Mouse (Mus musculus): ENCODE measurements around the gene Slc25a41. TPM values are rescaled to one million over a fixed set of nuclear protein-coding genes. Genes with fewer than 3 reads are reported as not detected.

Slc25a41 gene
- polyA plus RNA-seq, 1 experiment, result not detected

- Histone ChIP-seq H3K4me3 (ENCODE audit: low read depth, low read length) (no peak overlapping the region), H3K36me3 (ENCODE audit: control insufficient read depth, insufficient read depth, low read length) (no peaks in the 10 kb centered on the region), H3K27me3 (ENCODE audit: control insufficient read depth, insufficient read depth, low read length) (no peaks in the 10 kb centered on the region), H3K4me1 (ENCODE audit: control insufficient read depth, insufficient read depth, insufficient read length, low read length) (no peaks in the 10 kb centered on the region), H3K27ac (ENCODE audit: insufficient read depth, low read depth, low read length) (no peak overlapping the region)
- 89% methylated on average over 3 of the region's 3 CpGs for WGBS
- TF ChIP-seq POLR2A (IDR thresholded peaks at IDR 0.05; ENCODE audit: low read depth, low read length) (no peak), CTCF (IDR thresholded peaks at IDR 0.05; ENCODE audit: extremely low read depth, insufficient read length, insufficient replicate concordance, low read depth, low read length) (no peak)
These were observed 7.4 kb upstream of the Slc25a41 start for GRCm38 (mm10) chr17:57048816-57049215.

DNA sequence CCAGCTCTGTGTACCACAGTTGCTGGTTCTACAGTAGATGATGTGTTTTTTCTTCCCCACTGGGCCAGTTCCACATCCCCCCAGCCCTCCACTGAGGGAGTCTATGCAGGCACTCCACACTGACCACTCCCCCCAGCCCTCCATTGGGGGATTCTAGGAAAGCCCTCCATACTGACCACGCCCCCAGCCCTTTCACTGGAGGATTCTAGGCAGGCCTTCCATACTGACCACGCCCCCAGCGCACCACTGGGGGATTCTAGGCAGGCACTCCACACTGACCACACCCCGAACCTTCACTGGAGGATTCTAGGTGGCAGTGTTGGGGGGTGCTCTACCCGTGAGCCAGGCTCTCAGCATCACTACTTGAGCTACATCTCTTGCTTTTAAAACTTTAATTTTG lies 6.0 kb upstream of the Slc25a41 start:
- TF ChIP-seq POLR2A (IDR thresholded peaks at IDR 0.05; ENCODE audit: low read depth, low read length) (no peak), CTCF (IDR thresholded peaks at IDR 0.05; ENCODE audit: extremely low read depth, insufficient read length, insufficient replicate concordance, low read depth, low read length) (no peak)
- no peak overlapping the region for H3K27ac ChIP-seq (ENCODE audit: insufficient read depth, low read depth, low read length)
- no peaks in the 10 kb centered on the region for H3K27me3 ChIP-seq (ENCODE audit: control insufficient read depth, insufficient read depth, low read length)
- H3K36me3 ChIP-seq (ENCODE audit: control insufficient read depth, insufficient read depth, low read length), result no peaks in the 10 kb centered on the region
- H3K4me3 ChIP-seq (ENCODE audit: low read depth, low read length), result no peak overlapping the region
- H3K4me1 ChIP-seq (ENCODE audit: control insufficient read depth, insufficient read depth, insufficient read length, low read length), result no peaks in the 10 kb centered on the region
- 77% methylated on average over 5 of the region's 5 CpGs for WGBS

GRCm38 (mm10) chr17:57038978-57039377 lies 2.5 kb downstream of the Slc25a41 start:
- TF ChIP-seq POLR2A (IDR thresholded peaks at IDR 0.05; ENCODE audit: low read depth, low read length) (no peak), CTCF (IDR thresholded peaks at IDR 0.05; ENCODE audit: extremely low read depth, insufficient read length, insufficient replicate concordance, low read depth, low read length) (no peak)
- no peaks in the 10 kb centered on the region for H3K36me3 ChIP-seq (ENCODE audit: control insufficient read depth, insufficient read depth, low read length)
- no peaks in the 10 kb centered on the region for H3K27me3 ChIP-seq (ENCODE audit: control insufficient read depth, insufficient read depth, low read length)
- H3K4me3 ChIP-seq (ENCODE audit: low read depth, low read length), result no peak overlapping the region
- WGBS, result 44% methylated on average over 8 of the region's 8 CpGs
- H3K27ac ChIP-seq (ENCODE audit: insufficient read depth, low read depth, low read length), result no peak overlapping the region
- no peaks in the 10 kb centered on the region for H3K4me1 ChIP-seq (ENCODE audit: control insufficient read depth, insufficient read depth, insufficient read length, low read length)

GRCm38 (mm10) chr17:57032854-57033253 lies 8.6 kb downstream of the Slc25a41 start:
- TF ChIP-seq CTCF (IDR thresholded peaks at IDR 0.05; ENCODE audit: extremely low read depth, insufficient read length, insufficient replicate concordance, low read depth, low read length) (no peak), POLR2A (IDR thresholded peaks at IDR 0.05; ENCODE audit: low read depth, low read length) (no peak)
- H3K27me3 ChIP-seq (ENCODE audit: control insufficient read depth, insufficient read depth, low read length), result no peaks in the 10 kb centered on the region
- H3K4me3 ChIP-seq (ENCODE audit: low read depth, low read length), result no peak overlapping the region
- WGBS, result 93% methylated on average over 4 of the region's 4 CpGs
- peaks cover 9% of the 10 kb centered on the region for H3K4me1 ChIP-seq (ENCODE audit: control insufficient read depth, insufficient read depth, insufficient read length, low read length)
- H3K36me3 ChIP-seq (ENCODE audit: control insufficient read depth, insufficient read depth, low read length), result peaks cover 4% of the 10 kb centered on the region; the same call in 1 of the 2 replicates
- H3K27ac ChIP-seq (ENCODE audit: insufficient read depth, low read depth, low read length), result no peak overlapping the region

DNA sequence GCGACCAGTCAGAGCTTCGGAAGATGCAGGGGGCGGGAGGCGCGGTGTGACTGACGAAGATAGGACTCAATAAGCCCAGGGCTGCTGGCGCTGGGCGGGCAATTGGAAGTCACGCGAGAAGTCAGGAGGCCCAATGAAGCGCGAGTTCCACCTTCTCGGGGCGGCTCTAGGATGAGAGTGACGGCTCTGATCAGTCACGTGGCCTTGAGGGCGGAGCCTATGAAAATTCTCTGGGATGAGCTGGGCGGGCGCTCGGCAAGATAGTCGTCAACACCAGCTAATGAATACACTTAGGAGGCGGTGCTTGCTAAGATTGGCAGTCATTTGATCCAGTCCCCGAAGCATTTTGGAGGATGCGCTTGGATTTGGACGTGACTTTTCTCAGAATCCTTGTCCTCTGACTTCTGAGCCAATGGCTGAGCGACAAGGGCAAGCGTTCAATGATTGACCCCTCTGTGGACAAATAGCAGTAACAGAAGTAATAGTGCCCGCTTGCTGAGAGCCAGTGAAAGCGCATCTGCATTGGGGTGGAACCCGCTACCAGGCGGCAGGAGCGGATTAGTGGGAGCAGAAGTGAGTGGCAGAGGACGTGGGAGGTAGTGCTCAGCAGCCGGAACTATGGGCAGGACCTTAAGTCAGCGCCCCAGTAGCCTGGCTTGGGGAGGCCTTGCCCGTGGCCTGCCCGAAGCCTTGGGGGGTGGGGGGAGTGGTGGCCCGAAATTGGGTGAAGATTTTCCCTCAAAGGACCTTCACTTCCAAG lies 9.6 kb downstream of the Slc25a41 start:
- Histone ChIP-seq H3K27me3 (ENCODE audit: control insufficient read depth, insufficient read depth, low read length) (no peaks in the 10 kb centered on the region), H3K36me3 (ENCODE audit: control insufficient read depth, insufficient read depth, low read length) (peaks cover 9% of the 10 kb centered on the region), H3K4me3 (ENCODE audit: low read depth, low read length) (peak overlapping the region; percentile 59), H3K27ac (ENCODE audit: insufficient read depth, low read depth, low read length) (peak overlapping the region; percentile 60), H3K4me1 (ENCODE audit: control insufficient read depth, insufficient read depth, insufficient read length, low read length) (peaks cover 9% of the 10 kb centered on the region)
- TF ChIP-seq POLR2A (IDR thresholded peaks at IDR 0.05; ENCODE audit: low read depth, low read length), result peak; percentile 89
- no peak for TF ChIP-seq CTCF (IDR thresholded peaks at IDR 0.05; ENCODE audit: extremely low read depth, insufficient read length, insufficient replicate concordance, low read depth, low read length)
- under 1% methylated on average over 38 of the region's 38 CpGs for WGBS

DNA sequence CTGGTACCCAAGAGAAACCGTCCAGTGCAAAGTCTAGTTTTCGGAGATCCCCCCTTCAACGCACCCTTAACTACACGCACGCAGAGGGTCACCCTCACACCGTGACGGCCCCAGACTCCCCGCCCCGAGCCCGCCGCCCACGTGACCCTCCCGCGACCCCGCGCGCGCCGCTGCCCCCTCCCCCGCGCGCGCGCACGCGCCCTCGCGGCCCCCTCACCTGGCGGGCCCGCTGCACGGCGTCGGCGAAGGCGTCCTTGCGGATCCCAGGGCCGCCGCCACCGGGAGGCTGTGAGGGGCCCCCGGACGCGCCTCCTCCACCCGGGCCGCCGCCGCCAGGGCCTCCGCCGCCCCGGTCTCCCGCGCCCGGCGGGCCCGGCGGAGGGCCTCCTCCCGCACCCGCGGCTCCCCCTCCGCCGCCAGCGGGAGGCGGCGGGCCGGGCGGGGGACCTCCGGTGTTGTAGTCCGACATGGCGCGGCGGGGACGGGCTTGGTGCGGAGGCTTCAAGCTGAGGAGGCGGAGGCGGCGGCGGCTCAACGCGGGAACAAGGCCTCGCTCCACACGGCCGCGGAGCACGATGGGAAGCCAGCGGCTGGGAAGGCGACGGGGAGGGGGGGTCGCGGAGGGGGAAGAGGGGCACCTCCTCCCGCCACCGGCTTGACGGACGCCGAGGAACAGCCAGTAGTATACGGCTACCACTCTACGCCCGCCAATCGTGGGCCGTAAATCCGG lies 10.4 kb downstream of the Slc25a41 start, which contains the start of gene Khsrp:
Gene Khsrp, minus strand, starts transcription at position 592 of the 730 bp plus-strand sequence.
- WGBS, result 1% methylated on average over 93 of the region's 99 CpGs
- Histone ChIP-seq H3K4me1 (ENCODE audit: control insufficient read depth, insufficient read depth, insufficient read length, low read length) (peaks cover 9% of the 10 kb centered on the region), H3K36me3 (ENCODE audit: control insufficient read depth, insufficient read depth, low read length) (peaks cover 16% of the 10 kb centered on the region), H3K27me3 (ENCODE audit: control insufficient read depth, insufficient read depth, low read length) (no peaks in the 10 kb centered on the region), H3K4me3 (ENCODE audit: low read depth, low read length) (peak within 1 kb of the TSS; percentile 70), H3K27ac (ENCODE audit: insufficient read depth, low read depth, low read length) (peak within 1 kb of the TSS; percentile 60)
- TF ChIP-seq POLR2A (IDR thresholded peaks at IDR 0.05; ENCODE audit: low read depth, low read length) (peak; percentile 46), CTCF (IDR thresholded peaks at IDR 0.05; ENCODE audit: extremely low read depth, insufficient read length, insufficient replicate concordance, low read depth, low read length) (no peak)

DNA sequence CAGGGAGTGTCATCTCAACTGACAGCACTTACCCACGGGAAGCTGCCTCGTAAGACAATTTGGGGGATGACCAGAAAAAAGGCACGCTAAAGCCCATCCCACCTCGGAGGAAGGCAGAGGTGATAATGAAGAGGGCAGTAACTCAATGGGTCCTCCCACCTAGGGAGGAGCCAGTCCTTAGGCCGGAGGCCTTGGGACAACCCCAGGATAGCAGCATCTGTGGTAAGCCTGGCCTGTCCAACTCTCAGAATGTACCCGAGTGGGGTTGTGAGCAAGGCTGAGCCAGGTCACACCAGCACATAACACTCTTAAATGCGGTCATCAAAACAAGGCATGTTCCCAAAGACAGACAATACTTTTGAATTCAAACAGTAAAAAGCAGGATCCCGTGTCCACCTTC lies 11.8 kb downstream of the Slc25a41 start:
- no peak overlapping the region for H3K27ac ChIP-seq (ENCODE audit: insufficient read depth, low read depth, low read length)
- H3K4me1 ChIP-seq (ENCODE audit: control insufficient read depth, insufficient read depth, insufficient read length, low read length), result peaks cover 9% of the 10 kb centered on the region
- WGBS, result 15% methylated on average over 8 of the region's 8 CpGs
- no peaks in the 10 kb centered on the region for H3K27me3 ChIP-seq (ENCODE audit: control insufficient read depth, insufficient read depth, low read length)
- H3K36me3 ChIP-seq (ENCODE audit: control insufficient read depth, insufficient read depth, low read length), result peaks cover 29% of the 10 kb centered on the region
- H3K4me3 ChIP-seq (ENCODE audit: low read depth, low read length), result peak overlapping the region; percentile 17
- no peak for TF ChIP-seq CTCF (IDR thresholded peaks at IDR 0.05; ENCODE audit: extremely low read depth, insufficient read length, insufficient replicate concordance, low read depth, low read length)
- TF ChIP-seq POLR2A (IDR thresholded peaks at IDR 0.05; ENCODE audit: low read depth, low read length), result no peak
